Mouse (Mus musculus): ENCODE data around the gene Clstn1. TPM values are rescaled to one million over a fixed set of nuclear protein-coding genes. Genes with fewer than 3 reads are reported as not detected.

The Clstn1 gene
- polyA plus RNA-seq, 1 experiment: 31.8 TPM

GRCm38 (mm10) chr4:149674814-149675377, 88.6 kb downstream of the Clstn1 start:
- DNase-seq (ENCODE audit: low read depth): no peak

GRCm38 (mm10) chr4:149675378-149676261, 89.4 kb downstream of the Clstn1 start:
- no peak for DNase-seq (ENCODE audit: low read depth)

GRCm38 (mm10) chr4:149678006-149678405, 91.7 kb downstream of the Clstn1 start:
- no peak for DNase-seq (ENCODE audit: low read depth)

GRCm38 (mm10) chr4:149679056-149679770, 92.9 kb downstream of the Clstn1 start:
- no peak for DNase-seq (ENCODE audit: low read depth)

GRCm38 (mm10) chr4:149683875-149684274, 97.6 kb downstream of the Clstn1 start:
- no peak for DNase-seq (ENCODE audit: low read depth)

- DNase-seq (ENCODE audit: low read depth): no peak
These were observed 98.8 kb downstream of the Clstn1 start for GRCm38 (mm10) chr4:149684841-149685623.

GRCm38 (mm10) chr4:149688861-149689260, 102.6 kb downstream of the Clstn1 start:
- DNase-seq (ENCODE audit: low read depth): no peak

- no peak for DNase-seq (ENCODE audit: low read depth)
These were observed 103.8 kb downstream of the Clstn1 start for GRCm38 (mm10) chr4:149689822-149690700.

- no peak for DNase-seq (ENCODE audit: low read depth)
These were observed 104.6 kb downstream of the Clstn1 start for GRCm38 (mm10) chr4:149690828-149691280.

GRCm38 (mm10) chr4:149691368-149691767, 105.1 kb downstream of the Clstn1 start:
- DNase-seq (ENCODE audit: low read depth): no peak

- DNase-seq (ENCODE audit: low read depth): no peak
These were observed 110.1 kb downstream of the Clstn1 start for GRCm38 (mm10) chr4:149696189-149696971.

- DNase-seq (ENCODE audit: low read depth): no peak
These were observed 111.4 kb downstream of the Clstn1 start for GRCm38 (mm10) chr4:149697506-149698196.

- no peak for DNase-seq (ENCODE audit: low read depth)
These were observed 112.0 kb downstream of the Clstn1 start for GRCm38 (mm10) chr4:149698197-149698821.

Other genes starting within 250 kb of the Clstn1 start
- gene Ube4b, start 159.7 kb upstream of the Clstn1 start, polyA plus RNA-seq (2012; rRNA removed): 46.6 and 56.8 TPM in 2 replicates
- gene Rbp7, start 131.5 kb upstream of the Clstn1 start, polyA plus RNA-seq (2012; rRNA removed): 11.6 and 16.7 TPM in 2 replicates
- not detected in 2 replicates for gene Tmem274, start 109.1 kb upstream of the Clstn1 start, polyA plus RNA-seq (2012; rRNA removed)
- 6.3 and 8.6 TPM in 2 replicates for gene Nmnat1, start 101.3 kb upstream of the Clstn1 start, polyA plus RNA-seq (2012; rRNA removed)
- gene Lzic, start 101.2 kb upstream of the Clstn1 start, polyA plus RNA-seq (2012; rRNA removed): 12.6 and 16.0 TPM in 2 replicates
- gene Ctnnbip1, start 68.2 kb upstream of the Clstn1 start, polyA plus RNA-seq (2012; rRNA removed): 42.3 and 47.4 TPM in 2 replicates
- gene Pik3cd, start 116.1 kb downstream of the Clstn1 start, polyA plus RNA-seq (2012; rRNA removed): 5.1 and 6.2 TPM in 2 replicates
- 28.5 and 34.2 TPM in 2 replicates for gene Tmem201, start 151.6 kb downstream of the Clstn1 start, polyA plus RNA-seq (2012; rRNA removed)
- gene Slc25a33, start 187.8 kb downstream of the Clstn1 start, polyA plus RNA-seq (2012; rRNA removed): 12.9 and 14.0 TPM in 2 replicates

All from gonadal fat pad, adult 2 months (tissue).